Mouse (Mus musculus): Measurements from ENCODE around the gene Spen. TPM values are rescaled to one million over a fixed set of nuclear protein-coding genes. Genes with fewer than 3 reads are reported as not detected.

Spen gene
- total and polyA plus RNA-seq, 3 experiments = 10.7 to 28.9 (median 28.0) TPM

DNA sequence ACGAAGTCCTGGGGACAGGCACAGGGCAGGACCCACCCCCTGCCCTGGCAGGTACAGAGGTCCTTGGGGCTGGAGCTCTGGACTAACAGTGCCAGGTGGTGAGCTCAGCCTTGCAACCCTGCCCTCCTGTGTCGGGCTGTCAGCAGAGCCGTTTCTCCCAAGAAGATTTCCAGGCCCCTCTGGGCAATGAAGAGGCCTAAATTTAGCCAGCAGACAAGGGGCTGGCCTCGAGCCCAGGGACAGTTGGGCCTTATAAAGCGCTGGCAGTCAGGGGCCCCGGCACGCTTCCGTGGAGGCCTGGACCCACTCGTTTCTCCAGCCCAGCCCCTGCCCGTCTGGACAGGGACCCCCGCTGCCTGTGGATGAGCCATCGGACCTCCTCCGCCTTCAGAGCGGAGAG, 117.0 kb downstream of the Spen start:
- DNase-seq = peak; percentile 84 to 89
- Histone ChIP-seq H3K36me3 (ENCODE audit: control insufficient read depth, insufficient read depth, low read length) (no peaks in the 10 kb centered on the region), H3K27me3 (ENCODE audit: control insufficient read depth, insufficient read depth, low read length) (no peaks in the 10 kb centered on the region), H3K4me1 (ENCODE audit: control insufficient read depth, insufficient read depth, low read length) (no peaks in the 10 kb centered on the region; the same call in 1 of the 2 replicates), H3K27ac (peak overlapping the region; percentile 96), H3K79me2 (replicated peaks; ENCODE audit: control insufficient read depth, insufficient read depth, low read length) (no peaks in the 10 kb centered on the region), H3K9ac (ENCODE audit: low read depth, low read length) (peak overlapping the region; percentile 85), H3K4me3 (peak overlapping the region; percentile 59)
- intact Hi-C loops (cut with DNase I) = no loop called here
- peak; percentile 92 for TF ChIP-seq EP300 (IDR thresholded peaks at IDR 0.05; ENCODE audit: insufficient read depth, low read depth, low read length)
- peak; percentile 28 for TF ChIP-seq CTCF (IDR thresholded peaks at IDR 0.05)
- peak; percentile 93 for TF ChIP-seq POLR2A (IDR thresholded peaks at IDR 0.05; ENCODE audit: insufficient read depth, low read depth, low read length)
- WGBS = 33% methylated on average over 14 of the region's 14 CpGs

- no peak for TF ChIP-seq EP300 (IDR thresholded peaks at IDR 0.05; ENCODE audit: insufficient read depth, low read depth, low read length)
- TF ChIP-seq CTCF (IDR thresholded peaks at IDR 0.05) = no peak
- no peak for TF ChIP-seq POLR2A (IDR thresholded peaks at IDR 0.05; ENCODE audit: insufficient read depth, low read depth, low read length)
- no peaks in the 10 kb centered on the region; the same call in 1 of the 2 replicates for H3K4me1 ChIP-seq (ENCODE audit: control insufficient read depth, insufficient read depth, low read length)
- 41% methylated on average over 9 of the region's 9 CpGs for WGBS
- H3K9ac ChIP-seq (ENCODE audit: low read depth, low read length) = peak overlapping the region; percentile 66
- H3K79me2 ChIP-seq (replicated peaks; ENCODE audit: control insufficient read depth, insufficient read depth, low read length) = no peaks in the 10 kb centered on the region
- no peak overlapping the region for H3K4me3 ChIP-seq
- no peaks in the 10 kb centered on the region for H3K27me3 ChIP-seq (ENCODE audit: control insufficient read depth, insufficient read depth, low read length)
- H3K36me3 ChIP-seq (ENCODE audit: control insufficient read depth, insufficient read depth, low read length) = no peaks in the 10 kb centered on the region
- DNase-seq = peak in 1 of 2 experiments; percentile 61
- intact Hi-C loops (cut with DNase I) = no loop called here
- peak overlapping the region; percentile 96 for H3K27ac ChIP-seq
Measured at GRCm38 (mm10) chr4:141420886-141421285, 117.5 kb downstream of the Spen start.

GRCm38 (mm10) chr4:141420192-141420829, 118.1 kb downstream of the Spen start, which contains the start of gene Hspb7:
Gene Hspb7 (plus strand): TSS chr4:141420779.
- no peaks in the 10 kb centered on the region for H3K79me2 ChIP-seq (replicated peaks; ENCODE audit: control insufficient read depth, insufficient read depth, low read length)
- H3K36me3 ChIP-seq (ENCODE audit: control insufficient read depth, insufficient read depth, low read length) = no peaks in the 10 kb centered on the region
- peak within 1 kb of the TSS; percentile 85 for H3K9ac ChIP-seq (ENCODE audit: low read depth, low read length)
- H3K4me3 ChIP-seq = peak within 1 kb of the TSS; percentile 59
- intact Hi-C loops (cut with DNase I) = no loop called here
- H3K4me1 ChIP-seq (ENCODE audit: control insufficient read depth, insufficient read depth, low read length) = no peaks in the 10 kb centered on the region; the same call in 1 of the 2 replicates
- WGBS = 45% methylated on average over 9 of the region's 9 CpGs
- DNase-seq = no peak
- peak within 1 kb of the TSS; percentile 96 for H3K27ac ChIP-seq
- TF ChIP-seq CTCF (IDR thresholded peaks at IDR 0.05) (no peak), POLR2A (IDR thresholded peaks at IDR 0.05; ENCODE audit: insufficient read depth, low read depth, low read length) (no peak), EP300 (IDR thresholded peaks at IDR 0.05; ENCODE audit: insufficient read depth, low read depth, low read length) (no peak)
- H3K27me3 ChIP-seq (ENCODE audit: control insufficient read depth, insufficient read depth, low read length) = no peaks in the 10 kb centered on the region

- Histone ChIP-seq H3K4me3 (no peak overlapping the region), H3K4me1 (ENCODE audit: control insufficient read depth, insufficient read depth, low read length) (no peaks in the 10 kb centered on the region; the same call in 1 of the 2 replicates), H3K79me2 (replicated peaks; ENCODE audit: control insufficient read depth, insufficient read depth, low read length) (no peaks in the 10 kb centered on the region), H3K36me3 (ENCODE audit: control insufficient read depth, insufficient read depth, low read length) (no peaks in the 10 kb centered on the region), H3K27me3 (ENCODE audit: control insufficient read depth, insufficient read depth, low read length) (no peaks in the 10 kb centered on the region), H3K9ac (ENCODE audit: low read depth, low read length) (no peak overlapping the region), H3K27ac (peak overlapping the region; percentile 96)
- intact Hi-C loops (cut with DNase I) = no loop called here
- DNase-seq = peak; percentile 54 to 69
- TF ChIP-seq POLR2A (IDR thresholded peaks at IDR 0.05; ENCODE audit: insufficient read depth, low read depth, low read length) (peak; percentile 21; the same call in 1 of the 2 replicates), CTCF (IDR thresholded peaks at IDR 0.05) (no peak), EP300 (IDR thresholded peaks at IDR 0.05; ENCODE audit: insufficient read depth, low read depth, low read length) (0 out of 2 replicates have a peak, but pooled peaks have one; percentile 36)
- 46% methylated on average over 27 of the region's 27 CpGs for WGBS
Measured at GRCm38 (mm10) chr4:141419398-141420191, 118.8 kb downstream of the Spen start.

Other genes with a start within 250 kb of the Spen start
- 1 to 10 TPM; 5.5 to 7.7 TPM for gene Epha2, start 237.4 kb downstream of the Spen start, total RNA-seq (2021)
- 7.0 and 8.7 TPM in 2 replicates for gene Epha2, start 237.4 kb downstream of the Spen start, polyA plus RNA-seq (2012; rRNA removed)
- gene Fam131c, start 170.4 kb downstream of the Spen start, total RNA-seq (2021) = 1 to 10 TPM; 2.0 to 2.2 TPM
- 0.29 and 2.9 TPM in 2 replicates for gene Fam131c, start 170.4 kb downstream of the Spen start, polyA plus RNA-seq (2012; rRNA removed)
- gene Clcnka, start 139.9 kb downstream of the Spen start, total RNA-seq (2021) = not detected
- gene Clcnka, start 139.9 kb downstream of the Spen start, polyA plus RNA-seq (2012; rRNA removed) = 0.04 TPM in 1 of 2 replicates, not detected in the other
- under 1 TPM; 0.43 to 0.57 TPM for gene Clcnkb, start 122.6 kb downstream of the Spen start, total RNA-seq (2021)
- 2.1 and 4.6 TPM in 2 replicates for gene Clcnkb, start 122.6 kb downstream of the Spen start, polyA plus RNA-seq (2012; rRNA removed)
- gene Hspb7, start 117.8 kb downstream of the Spen start, total RNA-seq (2021) = 1,000 to 10,000 TPM; 1,066 to 1,498 TPM
- 973 and 1,028 TPM in 2 replicates for gene Hspb7, start 117.8 kb downstream of the Spen start, polyA plus RNA-seq (2012; rRNA removed)
- gene Srarp, start 102.5 kb downstream of the Spen start, total RNA-seq (2021) = 1 to 10 TPM; 1.6 to 2.2 TPM
- gene Srarp, start 102.5 kb downstream of the Spen start, polyA plus RNA-seq (2012; rRNA removed) = 0.94 and 2.4 TPM in 2 replicates
- gene Zbtb17, start 93.9 kb downstream of the Spen start, total RNA-seq (2021) = 10 to 100 TPM; 22.9 to 26.4 TPM
- gene Zbtb17, start 93.9 kb downstream of the Spen start, polyA plus RNA-seq (2012; rRNA removed) = 23.3 and 29.9 TPM in 2 replicates
- gene Fblim1, start 67.5 kb upstream of the Spen start, total RNA-seq (2021) = 100 to 1,000 TPM; 236 to 263 TPM
- 297 and 303 TPM in 2 replicates for gene Fblim1, start 67.5 kb upstream of the Spen start, polyA plus RNA-seq (2012; rRNA removed)
- 10 to 100 TPM; 16.5 to 20.2 TPM for gene Tmem82, start 80.0 kb upstream of the Spen start, total RNA-seq (2021)
- 35.5 and 36.6 TPM in 2 replicates for gene Tmem82, start 80.0 kb upstream of the Spen start, polyA plus RNA-seq (2012; rRNA removed)
- gene Slc25a34, start 85.2 kb upstream of the Spen start, total RNA-seq (2021) = 100 to 1,000 TPM; 118 to 132 TPM
- 183 and 258 TPM in 2 replicates for gene Slc25a34, start 85.2 kb upstream of the Spen start, polyA plus RNA-seq (2012; rRNA removed)
- gene Plekhm2, start 126.3 kb upstream of the Spen start, total RNA-seq (2021) = 100 to 1,000 TPM in 1 of 2 experiments, 10 to 100 TPM in 1; 95.2 to 126 TPM
- gene Plekhm2, start 126.3 kb upstream of the Spen start, polyA plus RNA-seq (2012; rRNA removed) = 111 and 144 TPM in 2 replicates
- not detected for gene Rsc1a1, start 147.0 kb upstream of the Spen start, total RNA-seq (2021)
- 4.6 and 8.8 TPM in 2 replicates for gene Rsc1a1, start 147.0 kb upstream of the Spen start, polyA plus RNA-seq (2012; rRNA removed)
- 10 to 100 TPM; 28.6 to 29.4 TPM for gene Ddi2, start 184.8 kb upstream of the Spen start, total RNA-seq (2021)
- 8.7 and 14.2 TPM in 2 replicates for gene Ddi2, start 184.8 kb upstream of the Spen start, polyA plus RNA-seq (2012; rRNA removed)
- gene Agmat, start 208.1 kb upstream of the Spen start, total RNA-seq (2021) = under 1 TPM; 0.23 to 0.32 TPM
- 0.57 and 1.1 TPM in 2 replicates for gene Agmat, start 208.1 kb upstream of the Spen start, polyA plus RNA-seq (2012; rRNA removed)

Measured in heart, adult 2 months (tissue).